Mouse (Mus musculus): Measurements from ENCODE around the gene Lmntd2.
A peak's percentile ranks its signal among the peaks of the same experiment; 100 is the strongest.

Gene Lmntd2

GRCm38 (mm10) chr7:141188733-141189132 lies 25.1 kb downstream of the Lmntd2 start:
- DNase-seq = no peak

GRCm38 (mm10) chr7:141188194-141188593 lies 25.7 kb downstream of the Lmntd2 start:
- no peak for DNase-seq

GRCm38 (mm10) chr7:141176173-141176572 lies 37.7 kb downstream of the Lmntd2 start:
- DNase-seq = peak; percentile 83

GRCm38 (mm10) chr7:141175068-141175467 lies 38.8 kb downstream of the Lmntd2 start:
- DNase-seq = no peak

- no peak for DNase-seq
These were observed 40.5 kb downstream of the Lmntd2 start for GRCm38 (mm10) chr7:141173323-141173850.

GRCm38 (mm10) chr7:141172116-141173006 lies 41.5 kb downstream of the Lmntd2 start, which contains the start of gene Rnh1:
TSS of gene Rnh1 (minus strand) at chr7:141172857.
- peak; percentile 88 for DNase-seq

- no peak for DNase-seq
These were observed 44.0 kb downstream of the Lmntd2 start for GRCm38 (mm10) chr7:141169866-141170265.

- DNase-seq = no peak
These were observed 44.6 kb downstream of the Lmntd2 start for GRCm38 (mm10) chr7:141169300-141169699.

- DNase-seq = no peak
These were observed 45.3 kb downstream of the Lmntd2 start for GRCm38 (mm10) chr7:141168518-141168953.

- DNase-seq = no peak
These were observed 45.9 kb downstream of the Lmntd2 start for GRCm38 (mm10) chr7:141167901-141168517.

- DNase-seq = no peak
These were observed 49.0 kb downstream of the Lmntd2 start for GRCm38 (mm10) chr7:141164850-141165249.

- DNase-seq = no peak
These were observed 49.5 kb downstream of the Lmntd2 start for GRCm38 (mm10) chr7:141164397-141164796.
